8 mouse cellular contexts compared by ENCODE assay signal in genomic region chr8:92961088-92961487, GRCm38 (mm10). TPM values are rescaled to one million over a fixed set of nuclear protein-coding genes. Genes with fewer than 3 reads are reported as not detected.
DNase-seq lines count a peak whose midpoint lies in the region; ATAC-seq lines count a peak whose summit lies in the region.

No protein-coding gene starts in this region.

- DNase-seq in heart, postnatal 36 days: no peak
- peak; percentile 54 for DNase-seq in R1 (ENCODE audit: low read depth, low spot score)
- DNase-seq in gastrocnemius, postnatal 10 days: peak; percentile 10
- peak; percentile 91 for DNase-seq in midbrain, embryonic 11.5 days (ENCODE audit: low spot score, missing footprints)
- no peak for DNase-seq in layer of hippocampus, postnatal 10 days (ENCODE audit: low spot score in 2 of 2)
- no peak for DNase-seq in frontal cortex, postnatal 36 days (ENCODE audit: low spot score in 2 of 2)

- H3K27me3 ChIP-seq in heart, embryonic 14.5 days (ENCODE audit: control insufficient read depth, insufficient read depth, low read length): peaks cover 56% of the 10 kb centered on the region
- peaks cover 29% of the 10 kb centered on the region for H3K27me3 ChIP-seq in midbrain, embryonic 11.5 days (ENCODE audit: control insufficient read depth, insufficient read depth, low read length)

- intact Hi-C loops in heart, postnatal 36 days (cut with DNase I): no loop called here

- no peaks in the 10 kb centered on the region for H3K9me3 ChIP-seq in heart, embryonic 14.5 days (ENCODE audit: control insufficient read depth, low read length)
- H3K9me3 ChIP-seq in midbrain, embryonic 11.5 days (ENCODE audit: control insufficient read depth, low read length): no peaks in the 10 kb centered on the region

- ATAC-seq in heart, embryonic 14.5 days (ENCODE audit: insufficient number of reproducible peaks, insufficient read depth, low FRiP score, low read depth): no peak
- ATAC-seq in midbrain, embryonic 11.5 days (ENCODE audit: low FRiP score): no peak
- ATAC-seq in megakaryocyte, adult 5-6 weeks (ENCODE audit: poor library complexity, severe bottlenecking): no peak

- H3K9ac ChIP-seq in heart, embryonic 14.5 days (ENCODE audit: low read length): no peak overlapping the region
- H3K9ac ChIP-seq in midbrain, embryonic 11.5 days (ENCODE audit: low read length): no peak overlapping the region

- H3K27ac ChIP-seq in heart, embryonic 14.5 days (replicated peaks in 1 of 2; ENCODE audit: control insufficient read depth in 1 of 2, insufficient read depth in 1 of 2, low read depth in 2 of 2, low read length in 2 of 2): no peak overlapping the region
- H3K27ac ChIP-seq in midbrain, embryonic 11.5 days (ENCODE audit: low read depth, low read length): no peak overlapping the region

- no peaks in the 10 kb centered on the region for H3K36me3 ChIP-seq in heart, embryonic 14.5 days (ENCODE audit: control insufficient read depth, insufficient read depth, low read length)
- no peaks in the 10 kb centered on the region for H3K36me3 ChIP-seq in midbrain, embryonic 11.5 days (ENCODE audit: control insufficient read depth, insufficient read depth, low read length)

- H3K4me1 ChIP-seq in heart, embryonic 14.5 days (ENCODE audit: control insufficient read depth in 2 of 2, insufficient read depth in 2 of 2, low read length in 2 of 2): peaks cover 0 to 7% of the 10 kb centered on the region in 2 experiments; a peak in 3 of 4 replicates
- peaks cover 9% of the 10 kb centered on the region for H3K4me1 ChIP-seq in midbrain, embryonic 11.5 days (ENCODE audit: control insufficient read depth, insufficient read depth, low read length)

- peak overlapping the region; percentile 78 for H3K4me2 ChIP-seq in heart, embryonic 14.5 days (ENCODE audit: low read length)
- H3K4me2 ChIP-seq in midbrain, embryonic 11.5 days: peak overlapping the region; percentile 75

- 2% methylated on average over 25 of the region's 25 CpGs for WGBS in heart, embryonic 14.5 days
- WGBS in midbrain, embryonic 11.5 days: 2% methylated on average over 25 of the region's 25 CpGs

- H3K4me3 ChIP-seq in heart, embryonic 14.5 days (ENCODE audit: control insufficient read depth in 1 of 2, insufficient read depth in 1 of 2, low read depth in 1 of 2, low read length in 2 of 2): peak overlapping the region in 1 of 2 experiments; percentile 43; a peak in 2 of 4 replicates
- H3K4me3 ChIP-seq in midbrain, embryonic 11.5 days (ENCODE audit: low read depth, low read length): peak overlapping the region; percentile 36

RNA-seq across cellular contexts. Expression of gene Slc6a2, which starts 1.2 kb away (rescaled TPM):
- polyA plus RNA-seq in heart, embryonic 14.5 days (2014; fragmentation: Nextera tagmentation; extraction: Ambion mirVana): not detected in 2 replicates
- total RNA-seq in heart, postnatal 36 days (2021): under 1 TPM; 0.05 to 0.11 TPM
- total RNA-seq in gastrocnemius, postnatal 10 days (2021): under 1 TPM; 0.47 to 0.70 TPM
- polyA plus RNA-seq in midbrain, embryonic 11.5 days (2014; fragmentation: Nextera tagmentation; extraction: Ambion mirVana): 0.03 TPM in 1 of 2 replicates, not detected in the other
- under 1 TPM; 0.22 to 0.34 TPM for total RNA-seq in layer of hippocampus, postnatal 10 days (2021)
- total RNA-seq in megakaryocyte, adult 5-6 weeks (2015): not detected in 2 replicates
- total RNA-seq in megakaryocyte, adult 5-6 weeks (2017): not detected in 2 replicates

RNA-seq across cellular contexts. Expression of gene Capns2, which starts 59.9 kb away (rescaled TPM):
- polyA plus RNA-seq in heart, embryonic 14.5 days (2014; fragmentation: Nextera tagmentation; extraction: Ambion mirVana): 0.20 and 0.67 TPM in 2 replicates
- not detected for total RNA-seq in heart, postnatal 36 days (2021)
- under 1 TPM in 1 of 2 experiments, not detected in 1; 0.45 TPM for total RNA-seq in gastrocnemius, postnatal 10 days (2021)
- 0.18 TPM in 1 of 2 replicates, not detected in the other for polyA plus RNA-seq in midbrain, embryonic 11.5 days (2014; fragmentation: Nextera tagmentation; extraction: Ambion mirVana)
- total RNA-seq in layer of hippocampus, postnatal 10 days (2021): 1 to 10 TPM; 1.0 to 1.8 TPM
- 1.1 and 1.6 TPM in 2 replicates for total RNA-seq in megakaryocyte, adult 5-6 weeks (2015)
- 1.5 and 2.0 TPM in 2 replicates for total RNA-seq in megakaryocyte, adult 5-6 weeks (2017)

Comparison
In these comparisons a context has a peak if more than half of its experiments do, and no peak if none do; other contexts are left out.
1. DNase-seq: peak in R1 (single experiment), gastrocnemius, postnatal 10 days (single experiment) and midbrain, embryonic 11.5 days (single experiment); none in heart, postnatal 36 days (0 of 2), layer of hippocampus, postnatal 10 days (0 of 2) and frontal cortex, postnatal 36 days (0 of 2).